Mouse (Mus musculus): Measurements from ENCODE around the gene Ace3.
"Not testable (repeated sequence)": the region's sequence is repeated elsewhere in the genome, so short reads cannot be mapped to it uniquely, and the experiment has no call there.

The Ace3 gene

DNA sequence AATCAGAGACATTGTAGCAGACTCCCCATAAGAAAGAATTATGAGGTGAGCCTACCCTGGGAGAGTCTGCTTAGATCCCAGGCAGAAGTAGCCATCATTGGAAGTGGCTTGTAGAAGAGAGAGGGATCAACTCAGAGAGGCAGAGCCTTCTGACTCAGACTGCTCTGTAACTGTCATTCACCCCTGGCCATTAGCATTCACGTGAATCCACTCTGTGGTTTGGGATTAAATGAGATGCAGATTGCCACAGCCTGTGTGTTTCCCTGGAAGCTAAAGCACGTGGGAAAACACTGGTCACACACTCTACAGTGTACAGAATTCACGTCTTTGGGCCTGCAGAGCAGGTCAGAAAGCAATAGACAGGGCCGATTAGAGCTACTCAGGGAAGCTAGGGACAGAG is 10.0 kb upstream of the Ace3 start:
- no peak for DNase-seq

DNA sequence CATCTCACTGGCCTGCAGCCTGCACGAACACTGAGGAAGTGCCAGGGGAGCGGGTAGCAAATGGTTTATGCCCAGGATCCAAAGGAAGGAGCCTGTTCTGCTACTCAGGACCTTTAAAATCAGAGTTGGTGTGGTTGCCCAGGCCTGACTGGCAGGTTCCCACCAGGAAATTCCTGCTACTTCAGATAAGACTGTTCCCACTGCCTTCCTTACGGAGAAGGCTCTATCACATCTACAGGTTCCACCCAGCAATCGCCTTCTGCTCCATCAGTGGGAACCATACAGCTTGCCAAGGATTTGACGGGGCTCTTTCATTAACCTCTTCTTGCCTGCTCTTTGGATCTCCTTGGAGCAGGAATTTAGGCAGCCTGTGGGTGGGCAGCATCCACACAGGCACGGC is 7.0 kb upstream of the Ace3 start:
- DNase-seq: peak; percentile 19 to 27

DNA sequence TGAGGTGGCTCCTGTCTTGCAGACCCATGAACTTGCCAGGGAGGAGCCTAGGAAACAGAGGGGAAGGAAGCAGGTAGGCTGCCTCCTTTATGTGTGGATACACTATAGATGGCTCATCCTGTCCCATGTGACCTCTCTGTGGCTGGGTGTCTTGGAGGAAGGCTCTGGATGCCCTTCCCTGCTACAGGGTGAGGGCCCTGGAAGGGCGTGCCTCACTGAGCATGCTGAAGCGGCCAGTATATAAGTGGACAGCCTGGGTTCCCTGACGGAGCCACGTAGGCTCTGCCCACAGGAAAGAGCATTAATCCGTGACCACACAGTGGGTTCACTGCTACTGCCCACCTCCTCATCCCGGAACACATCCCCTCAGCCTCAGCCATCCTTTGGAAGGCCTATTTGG is 5.0 kb upstream of the Ace3 start:
- DNase-seq: no peak

DNA sequence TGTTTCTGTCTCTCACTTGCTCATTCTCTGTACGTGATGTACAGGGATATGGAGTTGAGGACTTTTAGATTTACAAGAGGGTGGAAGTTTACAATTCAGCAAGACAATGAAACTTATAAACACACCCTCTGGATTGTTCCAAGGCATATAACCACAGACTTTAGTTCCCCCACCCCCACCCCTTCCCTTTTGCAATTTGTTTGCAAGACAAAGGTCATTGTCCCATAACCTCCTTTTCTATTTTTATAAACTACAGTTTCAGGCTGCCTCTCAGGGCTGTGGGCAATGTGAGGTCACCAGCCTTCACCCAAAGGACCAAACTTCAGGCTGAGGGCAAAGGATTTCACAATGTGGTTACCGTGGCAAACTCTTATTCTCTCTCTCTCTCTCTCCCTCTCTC is 4.2 kb upstream of the Ace3 start:
- DNase-seq: no peak

DNA sequence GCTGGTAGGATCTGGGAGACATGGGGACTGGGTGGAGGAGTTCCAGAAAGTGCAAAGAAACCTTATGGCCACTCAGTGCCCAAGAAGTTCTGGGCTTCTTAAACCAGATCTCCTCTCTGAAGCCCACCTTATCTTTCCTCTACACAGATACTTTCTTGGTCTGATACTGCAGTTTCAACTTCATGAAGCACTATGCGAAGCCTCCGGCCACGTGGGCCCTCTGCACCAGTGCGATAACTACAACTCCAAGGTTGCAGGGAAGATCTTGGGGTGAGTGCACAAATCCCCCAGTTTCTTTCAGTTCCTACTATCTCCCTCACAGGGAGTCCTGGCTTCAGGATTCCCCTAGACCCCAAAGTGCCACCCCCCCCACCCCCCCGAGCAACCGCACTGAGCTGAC is 5.6 kb downstream of the Ace3 start:
- DNase-seq: no peak

DNA sequence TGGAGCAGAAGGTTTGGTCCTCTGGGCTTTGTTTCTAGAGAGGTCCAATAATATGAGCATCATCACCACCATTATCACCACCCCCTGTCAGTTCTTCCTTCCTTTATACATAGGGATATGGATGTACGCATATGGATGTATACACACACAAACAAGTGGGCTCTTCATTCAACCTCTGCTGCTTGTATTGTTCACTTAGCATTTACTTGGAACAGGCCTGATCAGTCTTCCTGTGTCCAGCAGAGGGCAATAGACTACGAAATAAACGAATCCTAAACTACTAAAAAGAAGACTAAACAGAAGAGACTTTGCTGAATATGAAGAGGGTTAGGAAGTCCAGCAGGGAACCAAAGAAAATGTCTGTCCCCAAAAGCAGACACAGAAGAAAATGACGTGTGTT is 7.2 kb downstream of the Ace3 start:
- DNase-seq: peak; percentile 20 to 49

DNA sequence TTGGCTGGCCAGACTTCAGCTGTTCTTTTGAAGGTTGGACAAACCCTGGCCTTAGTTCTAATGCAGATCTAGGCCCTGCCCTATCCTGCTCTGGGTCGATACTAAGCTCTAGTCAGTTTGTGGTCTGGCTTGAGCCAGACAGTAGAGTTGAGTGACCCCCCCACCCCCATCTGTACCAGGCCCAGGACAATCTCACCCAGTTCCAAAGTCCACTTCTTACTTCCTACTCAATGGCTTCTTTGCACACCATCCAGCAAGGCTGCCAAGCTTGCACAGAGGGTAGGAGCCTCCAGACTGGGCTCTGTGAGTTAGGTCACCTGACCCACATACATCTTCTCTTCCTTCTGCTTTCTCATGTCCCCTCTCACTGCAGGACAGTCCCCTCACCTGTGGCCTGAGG is 10.1 kb downstream of the Ace3 start:
- no peak for DNase-seq

DNA sequence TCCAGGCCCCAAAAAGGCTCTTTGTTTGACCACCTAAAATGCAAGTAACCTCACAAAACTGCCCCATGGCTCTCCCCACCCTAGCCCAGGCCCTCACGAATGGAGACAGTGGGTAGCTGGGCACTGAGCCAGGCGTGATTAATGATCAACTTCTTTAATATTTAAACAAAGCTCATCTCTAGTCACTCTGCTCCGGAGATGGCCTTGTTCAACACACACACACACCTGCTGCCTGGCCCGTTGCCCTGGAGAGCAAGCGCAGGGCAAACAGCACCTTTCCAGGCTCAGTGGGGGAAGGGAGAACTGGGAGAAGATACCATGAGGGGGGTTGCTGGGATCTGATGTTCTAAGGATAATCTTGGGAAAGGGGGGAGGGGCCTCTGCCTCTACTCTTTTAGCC is 11.5 kb downstream of the Ace3 start:
- peak in 1 of 2 experiments; percentile 55 for DNase-seq

DNA sequence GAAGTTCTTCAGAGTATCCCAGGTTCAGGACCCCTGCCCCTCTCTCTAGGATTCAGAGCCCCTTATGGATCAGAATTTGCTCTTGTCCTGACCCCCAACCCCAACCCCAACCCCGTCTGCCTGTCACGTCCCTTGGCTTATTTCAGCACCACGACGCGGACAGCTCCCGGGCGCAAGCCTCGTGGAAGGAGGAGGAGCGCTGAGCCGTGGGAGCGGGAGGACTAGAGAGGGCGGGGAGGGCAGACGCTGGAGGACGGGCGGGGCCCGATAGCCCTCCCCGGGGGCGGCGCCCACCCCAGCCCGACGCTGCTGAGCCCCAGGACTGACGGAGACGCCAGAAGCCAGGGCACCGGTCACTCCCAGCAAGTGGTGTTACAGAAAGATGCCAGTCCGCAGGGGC is 13.3 kb downstream of the Ace3 start, which contains the start of gene Kcnh6:
Kcnh6 (plus strand) TSS at position 304 of the 400 bp plus-strand sequence.
- peak in 1 of 2 experiments; percentile 47 for DNase-seq

DNA sequence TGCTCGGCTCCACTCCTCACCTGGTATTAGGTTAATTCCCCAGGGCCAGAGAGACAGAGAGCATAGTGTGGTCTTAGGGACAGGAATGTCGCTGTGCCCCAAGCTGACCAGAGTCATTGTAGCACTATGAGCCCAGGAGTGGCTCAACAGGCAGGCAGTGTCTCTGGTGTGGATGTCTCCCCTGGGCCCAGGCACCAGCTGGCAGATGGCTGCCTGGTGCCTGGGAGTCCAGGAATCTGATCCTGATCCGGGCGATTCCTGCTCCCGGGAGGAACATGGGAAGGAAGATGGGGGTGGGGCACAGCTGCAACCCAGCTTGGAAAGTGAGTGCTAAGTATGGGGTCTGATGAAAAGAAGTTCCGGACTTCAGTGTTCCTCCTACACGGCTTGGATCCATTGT is 18.2 kb downstream of the Ace3 start:
- DNase-seq: no peak

DNA sequence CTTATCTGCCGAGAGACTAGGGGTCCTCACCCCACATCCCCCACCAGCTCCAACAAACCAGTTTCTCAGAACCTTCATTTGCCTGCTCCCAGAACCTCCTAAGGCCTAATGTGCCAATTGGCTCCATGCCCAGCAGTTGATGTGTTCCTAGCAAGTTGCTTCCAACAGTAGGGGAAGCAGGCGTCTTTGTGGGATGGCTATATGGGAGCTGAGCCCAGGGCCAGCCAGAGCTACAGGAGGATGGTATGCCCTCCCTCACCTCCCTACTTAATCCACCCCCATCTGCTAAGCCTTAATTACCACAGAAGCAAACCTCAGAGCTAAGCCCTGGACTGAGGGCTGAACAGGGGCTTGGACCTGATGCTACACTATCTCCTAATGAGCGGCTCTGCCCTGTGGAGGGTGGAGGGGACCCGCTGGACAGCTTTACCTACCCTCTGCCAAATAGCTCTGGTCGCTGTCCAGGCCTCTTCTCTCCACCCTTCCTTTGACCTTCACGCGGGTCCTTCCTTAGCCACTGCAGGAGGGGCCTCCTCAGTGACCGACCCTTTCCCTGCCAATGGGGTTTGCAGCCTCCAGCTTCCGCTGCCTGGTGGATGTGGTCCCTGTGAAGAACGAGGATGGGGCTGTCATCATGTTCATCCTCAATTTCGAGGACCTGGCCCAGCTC is 19.2 kb downstream of the Ace3 start:
- peak; percentile 62 to 80 for DNase-seq

DNA sequence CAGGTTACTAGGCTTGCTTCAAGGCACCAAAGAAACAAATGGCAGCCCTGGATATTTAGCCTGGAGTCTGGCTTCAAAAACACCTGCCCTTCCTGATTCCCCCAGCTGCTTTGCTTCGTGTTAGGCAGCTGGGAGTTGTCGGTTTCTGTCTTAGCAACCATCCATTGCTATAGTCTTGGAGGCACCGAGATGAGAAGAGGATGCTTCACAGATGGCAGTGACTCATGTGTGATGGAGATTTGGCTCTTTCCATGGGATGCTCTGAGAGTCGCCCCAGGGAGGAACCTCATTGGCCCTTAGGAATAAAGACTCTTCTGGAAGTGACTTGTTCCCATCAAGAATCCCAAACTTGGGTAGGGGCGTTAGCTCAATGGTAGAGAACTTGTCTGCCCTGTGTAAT is 22.0 kb downstream of the Ace3 start:
- DNase-seq: no peak

DNA sequence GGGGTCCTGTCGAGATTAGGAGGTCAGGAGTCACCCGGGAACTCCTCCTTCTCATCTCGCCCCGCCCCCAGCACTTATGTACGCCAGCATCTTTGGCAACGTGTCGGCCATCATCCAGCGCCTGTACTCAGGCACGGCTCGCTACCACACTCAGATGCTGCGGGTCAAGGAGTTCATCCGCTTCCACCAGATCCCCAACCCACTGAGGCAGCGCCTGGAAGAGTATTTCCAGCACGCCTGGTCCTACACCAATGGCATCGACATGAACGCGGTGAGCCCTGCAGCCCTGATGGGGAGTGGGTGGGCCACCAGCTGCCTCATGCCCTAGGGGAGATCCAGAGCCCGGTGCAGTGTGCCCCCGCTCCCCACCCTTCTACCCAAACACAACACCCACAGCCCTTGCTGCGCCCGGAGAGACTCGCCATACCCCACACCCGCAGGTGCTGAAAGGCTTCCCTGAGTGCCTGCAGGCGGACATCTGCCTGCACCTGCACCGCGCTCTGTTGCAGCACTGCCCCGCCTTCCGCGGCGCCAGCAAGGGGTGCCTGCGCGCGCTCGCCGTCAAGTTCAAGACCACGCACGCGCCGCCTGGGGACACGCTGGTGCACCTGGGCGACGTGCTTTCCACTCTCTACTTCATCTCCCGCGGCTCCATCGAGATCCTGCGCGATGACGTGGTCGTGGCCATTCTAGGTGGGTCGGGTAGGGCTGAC is 25.7 kb downstream of the Ace3 start:
- peak; percentile 46 to 66 for DNase-seq

DNA sequence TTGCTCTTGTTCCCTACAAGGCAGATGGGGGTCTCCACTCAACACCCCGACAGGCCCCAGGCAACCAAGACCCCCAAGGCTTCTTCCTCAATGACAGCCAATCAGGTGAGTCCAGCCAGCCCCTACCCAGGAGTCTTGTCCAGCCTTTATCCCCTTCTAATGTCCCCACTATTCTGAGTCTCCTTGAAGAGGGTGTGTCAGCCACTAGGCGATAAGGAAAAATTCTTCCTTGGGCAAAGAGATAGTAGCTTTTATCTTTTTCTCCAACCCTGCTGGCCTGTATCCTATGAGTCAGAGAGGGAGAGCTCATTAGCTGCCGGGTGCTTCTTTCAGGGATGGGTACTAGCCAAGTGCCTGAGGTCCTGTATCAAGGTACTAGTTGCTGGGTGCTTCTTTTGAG is 31.3 kb downstream of the Ace3 start:
- DNase-seq: no peak

DNA sequence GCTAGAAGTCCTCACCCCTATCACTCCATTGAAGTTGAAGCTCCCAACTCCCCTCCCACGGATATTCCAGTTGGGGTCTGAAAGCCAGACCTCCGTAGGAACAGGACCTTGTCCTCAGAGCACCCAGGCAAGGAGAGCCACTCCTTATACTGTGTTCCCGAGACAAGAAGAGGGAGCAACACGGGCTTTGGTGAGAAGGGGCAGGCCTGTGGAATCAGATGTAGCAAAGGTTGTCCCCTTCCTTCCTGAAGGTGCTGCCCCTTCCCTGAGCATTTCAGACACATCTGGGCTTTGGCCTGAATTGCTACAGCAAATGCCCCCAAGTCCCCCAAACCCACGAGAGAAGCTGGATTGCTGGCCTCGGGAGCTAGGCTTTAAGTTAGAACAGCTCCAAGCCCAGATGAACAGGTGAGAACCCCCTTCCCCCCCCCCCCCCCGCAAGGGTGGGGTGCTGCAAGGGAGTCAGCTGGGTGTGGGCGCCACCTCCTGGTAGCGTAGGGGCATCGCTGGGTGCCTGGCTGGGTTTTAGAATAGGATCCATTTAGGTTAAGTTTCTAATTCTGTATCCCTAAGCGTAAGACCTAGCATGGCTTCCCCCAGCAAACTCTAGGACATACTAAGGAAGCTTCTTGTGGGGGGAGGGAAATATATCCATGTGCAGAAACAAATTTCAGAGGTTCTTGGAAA is 32.1 kb downstream of the Ace3 start:
- DNase-seq: peak; percentile 78 to 82

DNA sequence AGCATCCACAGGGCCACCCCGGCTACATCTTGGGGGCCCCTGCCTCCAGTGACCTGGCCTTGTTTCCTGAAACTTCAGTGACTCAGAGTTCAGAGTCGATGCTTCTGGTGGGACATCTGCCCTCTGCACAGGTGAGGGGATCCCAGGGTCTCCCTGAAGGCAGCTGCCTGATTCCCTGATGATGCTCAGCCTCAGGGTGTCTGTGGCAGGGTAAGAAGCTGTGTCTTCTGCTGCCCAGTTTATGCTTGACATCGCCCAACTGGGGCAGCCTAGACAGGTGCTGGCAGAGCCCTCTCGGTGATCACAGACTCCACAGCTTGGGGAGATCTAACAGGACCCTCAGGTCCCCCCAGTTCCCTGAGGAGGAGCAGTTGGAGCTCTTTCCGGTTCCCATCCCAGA is 33.1 kb downstream of the Ace3 start:
- DNase-seq: no peak

DNA sequence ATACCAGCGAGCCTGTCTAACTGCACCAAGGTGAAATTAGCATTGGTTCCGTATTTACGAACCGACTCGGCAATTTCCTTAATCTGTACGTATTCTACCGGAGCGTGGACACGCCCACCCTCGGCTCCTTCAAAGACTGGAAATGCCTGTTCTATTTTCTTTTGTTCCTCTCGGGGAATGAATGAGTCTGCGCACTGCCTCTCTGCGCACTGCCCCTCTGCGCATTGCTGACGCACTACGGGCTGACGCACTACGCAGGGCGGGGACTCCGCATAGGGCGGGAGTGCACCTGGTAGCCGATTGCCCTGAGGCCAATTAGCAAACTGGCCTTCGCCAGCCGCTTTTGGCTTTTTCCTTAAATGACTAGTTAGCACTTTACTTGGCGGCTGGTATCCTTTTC is 37.6 kb downstream of the Ace3 start:
- DNase-seq: not testable (repeated sequence)

DNA sequence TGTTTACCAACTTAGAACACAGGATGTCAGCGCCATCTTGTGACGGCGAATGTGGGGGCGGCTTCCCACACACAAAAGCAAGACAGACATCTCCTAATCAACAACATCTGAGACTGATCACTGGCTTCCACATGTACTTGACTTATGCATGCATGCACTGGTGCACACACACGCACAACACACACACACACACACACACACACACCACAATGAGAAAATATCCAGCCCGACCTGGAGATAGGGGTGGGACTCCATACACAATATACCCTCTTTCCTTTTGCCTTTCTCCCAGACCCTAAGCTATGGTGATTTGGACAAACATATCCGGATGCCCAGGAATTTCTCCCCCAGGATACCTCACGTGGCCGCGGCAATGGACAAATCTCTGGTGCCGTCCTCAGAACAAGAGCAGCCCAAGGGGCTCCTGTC is 39.0 kb downstream of the Ace3 start:
- DNase-seq: peak; percentile 47 to 50

DNA sequence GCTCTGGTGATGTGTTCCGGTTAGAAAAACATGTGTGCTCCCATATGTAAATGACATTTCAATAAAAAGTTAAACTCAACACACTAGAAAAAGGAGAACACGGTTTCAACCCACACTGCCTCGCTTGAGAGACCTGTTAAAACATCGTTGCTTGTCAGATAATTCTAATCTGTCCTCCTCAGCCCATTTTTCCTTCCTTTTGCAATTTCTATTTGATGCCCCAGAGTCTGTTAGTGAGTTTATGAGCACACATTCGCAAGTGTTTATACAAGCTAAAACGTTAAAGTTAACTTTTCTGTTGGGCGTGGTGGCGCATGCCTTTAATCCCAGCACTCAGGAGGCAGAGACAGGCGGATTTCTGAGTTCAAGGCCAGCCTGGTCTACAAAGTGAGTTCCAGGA is 40.5 kb downstream of the Ace3 start:
- DNase-seq: no peak

DNA sequence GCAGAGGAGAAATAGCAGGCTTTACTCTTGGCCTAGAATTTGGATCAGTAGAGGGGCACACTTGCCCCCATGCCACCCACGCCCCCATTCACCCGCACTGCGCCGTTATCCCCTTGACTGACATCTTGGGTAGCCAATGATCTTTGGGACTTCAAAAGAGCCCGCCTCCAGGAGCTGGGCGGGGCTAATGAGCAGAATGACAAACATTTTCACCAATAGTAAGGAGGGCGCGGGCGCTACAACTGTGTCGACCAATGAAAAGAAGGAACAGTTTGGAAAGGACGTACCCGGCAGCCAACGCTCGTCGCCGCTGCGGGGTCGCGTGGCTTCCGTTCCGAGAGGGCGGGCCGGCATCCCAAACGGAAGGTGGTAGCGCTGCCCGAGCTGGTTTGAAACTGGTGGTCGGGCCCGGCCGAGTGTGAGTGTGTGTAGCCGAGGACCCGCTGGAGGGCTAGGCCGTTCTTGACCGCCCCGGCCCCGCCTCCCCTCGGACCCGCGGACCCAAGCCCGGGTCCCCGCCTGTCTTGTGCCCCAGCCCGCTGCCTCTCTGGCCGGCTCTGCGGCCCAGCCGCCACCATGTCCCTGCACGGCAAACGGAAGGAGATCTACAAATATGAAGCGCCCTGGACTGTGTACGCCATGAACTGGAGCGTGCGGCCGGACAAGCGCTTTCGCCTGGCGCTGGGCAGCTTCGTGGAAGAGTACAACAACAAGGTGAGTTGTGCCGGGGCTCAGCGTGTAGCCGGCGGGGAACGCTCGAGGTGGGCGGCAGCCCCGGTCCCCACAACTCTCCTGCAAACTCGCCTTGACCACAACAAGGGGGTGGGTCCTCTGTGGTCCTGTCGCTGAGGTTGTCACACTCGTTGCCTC is 42.3 kb downstream of the Ace3 start, which contains the start of gene Dcaf7:
Dcaf7 (plus strand) TSS at position 325 of the 870 bp plus-strand sequence.
- peak; percentile 97 to 100 for DNase-seq

DNA sequence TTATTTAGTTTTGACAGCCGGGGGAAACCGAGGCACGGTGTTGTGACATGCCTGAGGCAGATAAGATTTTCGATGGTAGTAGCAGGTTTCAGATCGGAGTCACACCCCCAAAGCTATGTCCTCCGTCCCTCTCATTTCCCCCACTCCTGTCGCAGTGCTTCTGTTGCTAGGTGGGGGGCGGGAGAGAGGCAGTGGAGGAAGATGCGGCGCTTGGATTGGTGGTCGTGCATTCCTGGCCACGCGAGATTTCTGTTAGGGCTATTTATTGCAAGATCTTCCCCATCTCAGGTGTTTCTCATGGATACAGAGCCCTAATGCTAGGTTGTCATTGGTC is 42.9 kb downstream of the Ace3 start:
- DNase-seq: peak; percentile 45 to 70

DNA sequence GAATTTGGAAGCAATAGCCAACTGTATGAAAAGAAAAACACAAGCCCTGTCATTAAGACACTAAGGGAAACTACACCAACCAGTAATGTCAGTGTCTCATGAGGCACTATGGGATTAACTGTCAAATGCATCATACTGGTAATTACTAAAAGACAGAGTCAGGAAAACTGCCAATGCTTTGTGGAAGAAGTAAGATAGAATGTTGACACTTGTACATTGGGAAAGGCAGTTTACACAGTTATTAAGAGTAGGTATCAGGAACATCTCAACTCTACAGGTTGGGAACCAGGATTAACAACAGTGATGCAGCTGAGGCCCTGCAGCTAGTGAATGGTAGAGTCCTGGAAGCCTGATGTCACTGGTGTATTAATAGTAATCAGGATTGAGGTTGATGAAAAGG is 49.9 kb downstream of the Ace3 start:
- no peak for DNase-seq

DNA sequence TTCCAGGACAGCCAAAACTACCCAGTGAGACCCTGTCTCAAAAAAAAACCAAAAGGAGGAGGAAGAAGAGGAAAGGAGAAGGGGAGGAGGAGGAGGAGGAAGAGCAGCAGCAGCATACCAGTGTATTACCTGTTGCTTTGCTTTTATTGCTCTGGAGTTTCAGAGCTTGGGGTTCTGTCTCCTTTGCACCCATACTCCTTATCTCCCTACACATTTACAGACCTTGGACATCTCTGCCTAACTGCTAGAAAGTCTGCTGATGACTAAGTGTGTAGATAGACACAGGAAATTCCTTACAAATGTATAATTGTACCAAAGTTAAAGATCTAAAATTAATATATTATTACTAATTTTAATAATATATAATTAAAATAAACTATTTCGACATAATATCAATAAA is 50.8 kb downstream of the Ace3 start:
- DNase-seq: no peak
